Mouse (Mus musculus) kidney, adult 2 months (tissue): ENCODE data around the gene Pitpnb. TPM values are rescaled to one million over a fixed set of nuclear protein-coding genes. Genes with fewer than 3 reads are reported as not detected.

Source experiments
- DNase-seq: peaks from one replicate; pipeline ENCODE4 v3.0.0; 2021
- H3K27ac ChIP-seq: fragments of 200-500 bp; 2 replicates; pipeline ENCODE4 v1.5.1; 2012; ENCODE audit warnings: low read depth, low read length, control low read depth, inconsistent platforms; ENCODE audit not compliant: insufficient read depth
- H3K27me3 ChIP-seq: fragments of 200-500 bp; replicated peaks from 2 replicates; pipeline ENCODE4 v1.6.1; 2012; ENCODE audit warnings: mild to moderate bottlenecking, moderate library complexity, low read length, inconsistent platforms; ENCODE audit not compliant: control insufficient read depth, insufficient read depth
- H3K36me3 ChIP-seq: fragments of 200-500 bp; 2 replicates; pipeline ENCODE4 v1.6.1; 2012; ENCODE audit warnings: mild to moderate bottlenecking, moderate library complexity, low read length, inconsistent platforms; ENCODE audit not compliant: control insufficient read depth, insufficient read depth
- H3K4me1 ChIP-seq: fragments of 200-500 bp; 2 replicates; pipeline ENCODE4 v1.6.1; 2011; ENCODE audit warnings: low read length; ENCODE audit not compliant: control insufficient read depth, insufficient read depth
- H3K4me3 ChIP-seq: fragments of 200-500 bp; 2 replicates; pipeline ENCODE4 v1.5.1; 2011; ENCODE audit warnings: mild to moderate bottlenecking, low read depth, low read length, control low read depth; ENCODE audit not compliant: insufficient read depth
- CTCF ChIP-seq: fragments of 200-500 bp; conservative IDR thresholded peaks from 2 replicates; pipeline ENCODE4 v1.5.1; 2011; ENCODE audit warnings: low read depth, mild to moderate bottlenecking, control low read depth, low read length, moderate library complexity, mixed read lengths; ENCODE audit not compliant: insufficient read depth, insufficient read length
- POLR2A ChIP-seq: fragments of 200-500 bp; IDR thresholded peaks from one replicate; pipeline ENCODE4 v1.6.1; 2011; ENCODE audit warnings: low read depth, low read length, control low read depth
- WGBS: fragments of 180-500 bp; shearing (Covaris S2); methylation state at CpG from one replicate; pipeline ENCODE4 v1.1.7; 2018; 5-methylcytosine and 5-hydroxymethylcytosine counted together
- polyA plus RNA-seq: library from polyadenylated mRNA; depleted of rRNA; stranded (reverse); fragments of >200 nt; gene quantifications from 2 replicates; pipeline ENCODE4 v1.2.3, GENCODE M21; 2012; rRNA removed

Gene Pitpnb
- 47.4 and 54.1 TPM in 2 replicates for polyA plus RNA-seq

GRCm38 (mm10) chr5:111330417-111331098, at the start of gene Pitpnb:
Gene Pitpnb, plus strand, starts transcription at chr5:111330763.
- WGBS = under 1% methylated on average over 77 of the region's 78 CpGs
- H3K4me3 ChIP-seq = peak within 1 kb of the TSS; percentile 86
- H3K27me3 ChIP-seq = no peaks in the 10 kb centered on the region
- peak within 1 kb of the TSS; percentile 91 for H3K27ac ChIP-seq
- TF ChIP-seq CTCF (no peak), POLR2A (peak; percentile 89)
- peak; percentile 98 for DNase-seq
- peaks cover 14% of the 10 kb centered on the region for H3K4me1 ChIP-seq
- H3K36me3 ChIP-seq = no peaks in the 10 kb centered on the region

GRCm38 (mm10) chr5:111284420-111285175, 46.0 kb upstream of the Pitpnb start:
- 67% methylated on average over 19 of the region's 19 CpGs for WGBS
- peak; percentile 66 for DNase-seq
- Histone ChIP-seq H3K27me3 (no peaks in the 10 kb centered on the region), H3K27ac (no peak overlapping the region), H3K36me3 (no peaks in the 10 kb centered on the region), H3K4me1 (no peaks in the 10 kb centered on the region; the same call in 1 of the 2 replicates), H3K4me3 (no peak overlapping the region)
- TF ChIP-seq CTCF = no peak
- TF ChIP-seq POLR2A = no peak

DNA sequence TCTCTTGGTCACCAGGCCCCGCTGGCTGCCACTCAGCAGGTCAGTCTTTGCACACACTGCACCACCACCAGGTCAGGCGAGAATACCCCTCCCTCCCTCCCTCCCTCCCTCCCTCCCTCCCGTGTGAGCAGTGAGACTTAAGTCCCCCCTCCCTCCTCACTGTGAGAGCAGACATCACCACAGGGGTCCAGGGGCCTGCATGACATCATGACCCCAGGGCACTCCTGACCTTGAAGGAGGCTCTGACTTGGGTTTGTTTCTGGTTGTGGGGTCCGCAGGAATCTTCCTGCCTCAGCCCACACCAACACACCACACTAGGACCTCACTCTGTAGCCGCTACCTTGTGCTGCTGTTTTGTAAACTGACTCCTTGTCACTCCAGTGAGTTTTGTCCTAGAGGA, 43.0 kb upstream of the Pitpnb start:
- Histone ChIP-seq H3K36me3 (no peaks in the 10 kb centered on the region), H3K4me1 (no peaks in the 10 kb centered on the region; the same call in 1 of the 2 replicates), H3K27me3 (no peaks in the 10 kb centered on the region), H3K27ac (peak overlapping the region; percentile 80; the same call in 1 of the 2 replicates), H3K4me3 (no peak overlapping the region)
- no peak for DNase-seq
- 73% methylated on average over 5 of the region's 5 CpGs for WGBS
- no peak for TF ChIP-seq CTCF
- no peak for TF ChIP-seq POLR2A

DNA sequence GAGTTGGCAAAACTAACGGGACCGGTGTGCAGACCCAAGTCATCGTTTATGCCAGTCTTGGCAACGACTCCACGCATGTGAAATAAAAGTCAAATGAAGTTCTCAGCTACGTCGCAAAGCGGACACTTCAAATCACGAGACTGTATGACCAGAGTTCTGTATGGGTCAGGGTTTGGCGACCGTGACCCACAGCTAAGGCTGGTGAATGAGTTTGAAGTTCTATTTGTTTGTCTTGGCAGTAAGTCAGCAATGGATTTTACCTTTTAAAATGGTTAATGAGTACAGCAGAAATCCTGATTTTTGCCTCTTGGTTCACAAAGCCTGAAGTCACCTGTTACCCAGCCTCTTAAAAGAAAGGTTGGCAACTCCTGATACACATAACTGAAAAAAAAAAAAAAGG, 42.1 kb upstream of the Pitpnb start:
- Histone ChIP-seq H3K4me3 (no peak overlapping the region), H3K4me1 (no peaks in the 10 kb centered on the region; the same call in 1 of the 2 replicates), H3K36me3 (no peaks in the 10 kb centered on the region), H3K27ac (peak overlapping the region; percentile 80), H3K27me3 (no peaks in the 10 kb centered on the region)
- DNase-seq = peak; percentile 90
- 41% methylated on average over 11 of the region's 11 CpGs for WGBS
- TF ChIP-seq POLR2A (no peak), CTCF (no peak)

DNA sequence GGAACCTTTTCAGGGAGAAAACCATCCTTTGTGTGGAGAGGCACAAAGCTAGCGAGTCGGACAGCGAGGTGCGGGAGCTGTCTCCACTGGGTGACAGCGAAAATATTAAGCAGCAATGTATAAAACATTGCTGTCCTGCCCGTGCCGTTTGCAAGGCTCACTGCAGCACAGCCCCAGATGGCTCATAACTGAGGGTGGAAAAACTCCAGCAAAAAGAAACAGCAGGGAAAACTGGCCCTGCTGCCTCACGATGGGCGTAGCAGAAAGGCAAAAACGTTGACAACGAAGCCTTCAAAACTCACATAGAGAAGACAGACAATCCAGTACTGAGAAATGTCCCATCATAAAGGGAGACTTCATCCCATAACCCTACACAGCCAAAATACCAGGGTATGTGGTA, 40.5 kb upstream of the Pitpnb start:
- Histone ChIP-seq H3K4me1 (no peaks in the 10 kb centered on the region; the same call in 1 of the 2 replicates), H3K36me3 (no peaks in the 10 kb centered on the region), H3K4me3 (no peak overlapping the region), H3K27ac (no peak overlapping the region), H3K27me3 (no peaks in the 10 kb centered on the region)
- 83% methylated on average over 11 of the region's 11 CpGs for WGBS
- no peak for TF ChIP-seq POLR2A
- TF ChIP-seq CTCF = no peak
- DNase-seq = no peak

DNA sequence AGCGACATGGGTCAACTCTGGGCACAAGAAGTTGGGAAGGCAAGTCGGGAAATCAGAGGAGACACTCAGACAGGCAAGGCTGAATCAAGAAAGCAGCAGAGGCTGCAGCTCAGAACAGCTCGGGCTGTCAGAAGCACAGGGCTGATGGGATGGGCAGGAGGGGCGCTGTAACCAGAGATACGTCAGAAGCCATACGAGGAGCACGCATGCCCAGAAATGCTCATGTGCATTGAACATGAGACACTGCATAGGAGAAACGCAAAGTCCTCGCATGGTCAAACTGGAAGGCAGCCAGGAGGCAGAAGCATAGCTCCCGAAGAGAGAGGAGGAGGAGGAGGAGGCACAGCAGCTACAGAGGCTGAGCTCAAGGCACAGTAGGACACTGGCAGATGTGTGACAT, 38.9 kb upstream of the Pitpnb start:
- Histone ChIP-seq H3K36me3 (no peaks in the 10 kb centered on the region), H3K4me3 (no peak overlapping the region), H3K27ac (no peak overlapping the region), H3K4me1 (no peaks in the 10 kb centered on the region; the same call in 1 of the 2 replicates), H3K27me3 (no peaks in the 10 kb centered on the region)
- TF ChIP-seq CTCF (no peak), POLR2A (no peak)
- DNase-seq = no peak
- 45% methylated on average over 10 of the region's 10 CpGs for WGBS

- Histone ChIP-seq H3K4me1 (peaks cover 11% of the 10 kb centered on the region; the same call in 1 of the 2 replicates), H3K4me3 (no peak overlapping the region), H3K27me3 (no peaks in the 10 kb centered on the region), H3K36me3 (no peaks in the 10 kb centered on the region), H3K27ac (no peak overlapping the region)
- no peak for DNase-seq
- WGBS = 84% methylated on average over 5 of the region's 5 CpGs
- TF ChIP-seq CTCF (no peak), POLR2A (no peak)
Observed at GRCm38 (mm10) chr5:111297801-111298200, 32.8 kb upstream of the Pitpnb start.
